9 mouse cellular contexts compared by ENCODE assay signal in genomic region chr8:92646637-92647036, GRCm38 (mm10). TPM values are rescaled to one million over a fixed set of nuclear protein-coding genes. Genes with fewer than 3 reads are reported as not detected.
A peak's percentile ranks its signal among the peaks of the same experiment; 100 is the strongest.
DNase-seq lines count a peak whose midpoint lies in the region; TF ChIP-seq lines count a peak whose summit lies in the region.
"Had no signal": no experiment of that assay in that cellular context is flagged by ENCODE, and none has a peak within 500 bp of the region (broad histone marks: within the 10 kb centered on the region; RNA-seq: fewer than 3 reads in every experiment).

No protein-coding gene starts in this region.

- H3K36me3 ChIP-seq in heart, adult 2 months (ENCODE audit: control insufficient read depth, insufficient read depth, low read length): no peaks in the 10 kb centered on the region

- H3K27me3 ChIP-seq in heart, adult 2 months (ENCODE audit: control insufficient read depth, insufficient read depth, low read length): no peaks in the 10 kb centered on the region

- no peak overlapping the region for H3K27ac ChIP-seq in heart, adult 2 months

- TF ChIP-seq CTCF in heart, adult 2 months (IDR thresholded peaks at IDR 0.05): peak; percentile 91

- no peaks in the 10 kb centered on the region for H3K79me2 ChIP-seq in heart, adult 2 months (replicated peaks; ENCODE audit: control insufficient read depth, insufficient read depth, low read length)

- H3K9ac ChIP-seq in heart, adult 2 months (ENCODE audit: low read depth, low read length): no peak overlapping the region

- intact Hi-C loops in heart, adult 2 months (cut with DNase I): loop anchor here (1.0 kb wide), 1 partner anchor 75 kb away; no protein-coding TSS in a partner anchor
- intact Hi-C loops in heart, postnatal 25 days (cut with DNase I): loop anchor here (1.0 kb wide), 1 partner anchor 76 kb away; no protein-coding TSS in a partner anchor
- intact Hi-C loops in gastrocnemius, postnatal 14 days (cut with DNase I; ENCODE audit: low total_unique reads): no loop called here

- WGBS in heart, adult 2 months: 50% methylated on average over 2 of the region's 2 CpGs

- DNase-seq in heart, adult 2 months: no peak
- no peak for DNase-seq in heart, postnatal 25 days (ENCODE audit: low spot score)
- peak; percentile 5 for DNase-seq in thymus, postnatal 25 days
- no peak for DNase-seq in thymus, postnatal 4 days
- DNase-seq in forelimb bud, embryonic 11.5 days (ENCODE audit: low read depth, low spot score): peak; percentile 48
- peak; percentile 7 for DNase-seq in testis, postnatal 14 days (ENCODE audit: low spot score)
- no peak for DNase-seq in gastrocnemius, postnatal 14 days
- no peak for DNase-seq in right cerebral cortex, postnatal 25 days

- H3K4me3 ChIP-seq in heart, adult 2 months: no peak overlapping the region
- H3K4me3 ChIP-seq: myocyte had no signal

- TF ChIP-seq EP300 in heart, adult 2 months (IDR thresholded peaks at IDR 0.05; ENCODE audit: insufficient read depth, low read depth, low read length): no peak

- no peak for TF ChIP-seq POLR2A in heart, adult 2 months (IDR thresholded peaks at IDR 0.05; ENCODE audit: insufficient read depth, low read depth, low read length)

- no peaks in the 10 kb centered on the region for H3K4me1 ChIP-seq in heart, adult 2 months (ENCODE audit: control insufficient read depth, insufficient read depth, low read length)

RNA-seq across cellular contexts. Expression of gene Irx6, which starts 27.5 kb away (rescaled TPM):
- not detected for total RNA-seq in heart, adult 2 months (2021)
- polyA plus RNA-seq in heart, adult 2 months (2012; rRNA removed): 0.04 TPM in 1 of 2 replicates, not detected in the other
- not detected for total RNA-seq in heart, postnatal 25 days (2021)
- not detected for total RNA-seq in gastrocnemius, postnatal 14 days (2021)
- polyA plus RNA-seq: myocyte had no signal

Comparison
In these comparisons a context has a peak if more than half of its experiments do, and no peak if none do; other contexts are left out.
1. DNase-seq: peak in thymus, postnatal 25 days (single experiment), forelimb bud, embryonic 11.5 days (single experiment) and testis, postnatal 14 days (single experiment); none in heart, adult 2 months (0 of 2), heart, postnatal 25 days (single experiment), thymus, postnatal 4 days (single experiment), gastrocnemius, postnatal 14 days (single experiment) and right cerebral cortex, postnatal 25 days (single experiment).